Mouse (Mus musculus): Measurements from ENCODE around the gene Ints13.

The Ints13 gene

GRCm38 (mm10) chr6:146538661-146539060 is 39.0 kb downstream of the Ints13 start:
- DNase-seq (ENCODE audit: low spot score): no peak

- DNase-seq (ENCODE audit: low spot score): no peak
Measured at GRCm38 (mm10) chr6:146538071-146538470, 39.6 kb downstream of the Ints13 start.

- DNase-seq (ENCODE audit: low spot score): no peak
Measured at GRCm38 (mm10) chr6:146537111-146537510, 40.5 kb downstream of the Ints13 start.

- no peak for DNase-seq (ENCODE audit: low spot score)
Measured at GRCm38 (mm10) chr6:146535501-146535900, 42.1 kb downstream of the Ints13 start.

GRCm38 (mm10) chr6:146533146-146533545 is 44.5 kb downstream of the Ints13 start:
- no peak for DNase-seq (ENCODE audit: low spot score)

GRCm38 (mm10) chr6:146530769-146531168 is 46.9 kb downstream of the Ints13 start:
- no peak for DNase-seq (ENCODE audit: low spot score)

GRCm38 (mm10) chr6:146530363-146530762 is 47.3 kb downstream of the Ints13 start:
- no peak for DNase-seq (ENCODE audit: low spot score)

GRCm38 (mm10) chr6:146527537-146527936 is 50.1 kb downstream of the Ints13 start:
- no peak for DNase-seq (ENCODE audit: low spot score)

- DNase-seq (ENCODE audit: low spot score): no peak
Measured at GRCm38 (mm10) chr6:146525500-146525899, 52.1 kb downstream of the Ints13 start.

- no peak for DNase-seq (ENCODE audit: low spot score)
Measured at GRCm38 (mm10) chr6:146521456-146522245, 56.0 kb downstream of the Ints13 start.

GRCm38 (mm10) chr6:146519019-146519418 is 58.6 kb downstream of the Ints13 start:
- no peak for DNase-seq (ENCODE audit: low spot score)

- DNase-seq (ENCODE audit: low spot score): no peak
Measured at GRCm38 (mm10) chr6:146515936-146516335, 61.7 kb downstream of the Ints13 start.

- no peak for DNase-seq (ENCODE audit: low spot score)
Measured at GRCm38 (mm10) chr6:146514531-146514948, 63.1 kb downstream of the Ints13 start.

- DNase-seq (ENCODE audit: low spot score): no peak
Measured at GRCm38 (mm10) chr6:146513899-146514298, 63.7 kb downstream of the Ints13 start.

- DNase-seq (ENCODE audit: low spot score): no peak
Measured at GRCm38 (mm10) chr6:146513384-146513783, 64.3 kb downstream of the Ints13 start.

- DNase-seq (ENCODE audit: low spot score): no peak
Measured at GRCm38 (mm10) chr6:146511511-146511910, 66.1 kb downstream of the Ints13 start.

- no peak for DNase-seq (ENCODE audit: low spot score)
Measured at GRCm38 (mm10) chr6:146509891-146510290, 67.7 kb downstream of the Ints13 start.

GRCm38 (mm10) chr6:146504459-146504858 is 73.2 kb downstream of the Ints13 start:
- no peak for DNase-seq (ENCODE audit: low spot score)

- DNase-seq (ENCODE audit: low spot score): no peak
Measured at GRCm38 (mm10) chr6:146502856-146503255, 74.8 kb downstream of the Ints13 start.

GRCm38 (mm10) chr6:146501866-146502804 is 75.5 kb downstream of the Ints13 start, which contains the start of gene Itpr2:
TSS of gene Itpr2 (minus strand) at chr6:146502223.
- peak; percentile 23 for DNase-seq (ENCODE audit: low spot score)

GRCm38 (mm10) chr6:146501316-146501865 is 76.2 kb downstream of the Ints13 start:
- DNase-seq (ENCODE audit: low spot score): no peak

GRCm38 (mm10) chr6:146500771-146501170 is 76.9 kb downstream of the Ints13 start:
- DNase-seq (ENCODE audit: low spot score): no peak
